Mouse (Mus musculus) left cerebral cortex, adult 18-20 months (tissue): Measurements from ENCODE around the gene Ugt2a1. TPM values are rescaled to one million over a fixed set of nuclear protein-coding genes. Genes with fewer than 3 reads are reported as not detected.
"Not testable (repeated sequence)": the region's sequence is repeated elsewhere in the genome, so short reads cannot be mapped to it uniquely, and the experiment has no call there.

Experiments
- DNase-seq, 2 experiments: peaks; one replicate each; pipeline ENCODE4 v3.0.0; 2021 to 2022; ENCODE audit warnings: low spot score in 2 of 2, mixed read lengths in 1 of 2
- long read RNA-seq, 2 experiments: library from polyadenylated mRNA; stranded (forward); transcript quantifications; one replicate each; pipeline ENCODE4 v2.0.0; 2021
- total RNA-seq, 2 experiments: library from RNA; stranded (reverse); gene quantifications; 2 replicates each; pipeline ENCODE4 v1.2.3; 2021

Gene Ugt2a1
- not detected for total RNA-seq
- long read RNA-seq, experiment 1, result 0 reads
- long read RNA-seq, experiment 2, result 0 reads

DNA sequence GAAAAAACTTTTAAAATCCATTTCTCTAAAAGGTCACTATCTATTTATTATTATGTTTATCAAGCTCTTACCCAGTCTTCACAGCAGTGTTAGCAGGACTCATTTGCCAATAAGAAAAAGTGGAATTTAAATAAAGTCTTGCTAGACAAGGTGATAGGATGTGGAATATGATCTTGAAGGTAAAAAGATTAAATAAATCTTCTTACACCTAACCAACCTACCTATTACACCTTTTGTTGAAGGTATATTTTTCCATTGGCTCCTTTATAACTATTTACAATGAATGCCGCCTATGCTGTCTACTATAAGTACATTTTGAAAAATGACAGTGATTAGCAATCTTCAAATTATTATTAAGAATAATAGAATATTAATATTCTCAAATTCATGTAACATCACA is at the start of gene Ugt2a1:
Ugt2a1 (minus strand) TSS at position 101 of the 400 bp plus-strand sequence.
- DNase-seq, result no peak

DNA sequence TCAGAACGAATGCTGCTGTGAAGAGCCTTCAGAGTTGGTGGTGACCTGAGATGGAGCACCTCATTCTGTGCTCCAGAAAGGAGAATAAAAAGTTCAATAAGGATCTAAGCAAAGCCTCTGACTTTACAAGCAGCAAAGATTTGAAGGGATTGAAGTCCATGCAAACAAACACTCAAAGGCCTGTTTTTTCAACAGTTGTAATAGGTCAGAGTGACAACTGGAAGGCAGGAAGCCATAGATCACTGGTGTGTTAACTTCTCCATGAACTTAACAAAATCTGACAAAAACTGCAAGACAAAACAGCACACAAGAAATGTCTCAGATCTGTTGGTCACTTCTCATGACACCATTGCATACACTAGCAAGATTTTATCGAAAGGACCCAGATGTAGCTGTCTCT is 47.4 kb upstream of the Ugt2a1 start, which contains the start of gene Sult1b1:
Sult1b1 (minus strand) TSS at position 85 of the 400 bp plus-strand sequence.
- no peak for DNase-seq

DNA sequence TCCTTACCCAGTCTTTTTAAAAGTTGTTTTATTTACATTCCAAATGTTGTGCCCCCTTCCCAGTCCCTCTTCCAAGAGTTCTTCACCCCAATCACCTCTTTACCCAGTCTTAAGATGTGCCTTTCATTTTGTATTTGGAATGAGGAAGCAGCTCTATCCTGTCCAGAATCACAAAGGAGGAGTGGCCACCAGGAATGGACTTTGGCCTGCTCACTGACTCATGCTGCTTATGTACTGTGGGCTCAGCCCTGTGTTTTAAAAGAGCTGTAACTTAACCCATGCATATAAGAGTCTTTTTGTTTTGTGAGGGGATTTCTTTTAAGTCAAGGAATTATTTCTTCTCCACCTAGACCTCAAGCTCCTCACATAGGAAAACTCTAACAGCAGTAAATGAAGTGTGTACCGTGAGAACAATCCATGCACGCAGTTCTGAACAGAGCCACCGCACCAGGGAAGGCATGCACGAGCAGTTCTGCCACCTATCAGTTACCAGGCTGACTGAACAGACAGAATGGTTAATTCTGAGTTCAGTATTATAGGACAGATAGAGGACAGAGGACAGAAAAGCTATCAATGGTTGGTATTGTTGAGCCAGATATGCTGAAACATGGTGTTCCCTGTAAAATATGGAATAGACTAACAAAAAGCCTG is 45.4 kb upstream of the Ugt2a1 start:
- no peak for DNase-seq

DNA sequence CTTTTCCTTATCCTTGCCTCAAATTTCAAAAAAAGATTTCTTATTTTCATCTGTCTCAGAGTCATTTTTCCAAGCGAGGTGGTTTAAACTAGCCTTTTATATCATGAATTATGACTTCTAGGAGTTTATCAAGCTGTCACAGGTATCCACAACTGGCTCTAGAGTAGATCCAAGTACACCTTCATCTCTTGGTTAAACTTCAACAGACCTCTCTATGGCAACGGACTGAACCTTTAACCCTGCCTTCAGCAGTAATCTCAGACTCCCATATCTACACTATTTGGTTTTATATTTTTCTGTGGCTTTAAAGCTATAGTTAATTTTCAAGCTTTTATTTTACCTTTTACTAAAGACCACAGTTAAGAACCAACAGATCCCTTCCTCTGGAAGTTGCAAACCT is 41.6 kb upstream of the Ugt2a1 start:
- DNase-seq, result no peak

DNA sequence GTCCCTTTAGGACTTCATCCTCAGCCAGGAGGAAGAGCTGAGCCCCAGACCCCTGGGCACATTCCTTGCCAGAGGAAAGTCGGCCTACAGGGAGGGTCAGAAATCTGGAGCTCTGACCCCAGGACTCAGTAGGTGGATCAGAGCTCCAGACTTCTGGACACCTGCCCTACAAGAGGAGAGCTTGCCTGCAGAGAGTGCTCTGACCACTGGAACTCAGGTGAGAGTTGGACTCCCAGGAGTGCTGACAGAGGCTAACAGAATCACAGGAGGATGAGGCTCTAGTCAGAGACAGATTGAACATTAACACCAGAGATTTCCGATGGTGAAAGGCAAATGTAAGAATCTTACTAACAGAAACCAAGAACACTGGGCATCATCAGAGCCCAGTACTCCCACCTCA is 32.9 kb upstream of the Ugt2a1 start:
- not testable (repeated sequence) for DNase-seq

DNA sequence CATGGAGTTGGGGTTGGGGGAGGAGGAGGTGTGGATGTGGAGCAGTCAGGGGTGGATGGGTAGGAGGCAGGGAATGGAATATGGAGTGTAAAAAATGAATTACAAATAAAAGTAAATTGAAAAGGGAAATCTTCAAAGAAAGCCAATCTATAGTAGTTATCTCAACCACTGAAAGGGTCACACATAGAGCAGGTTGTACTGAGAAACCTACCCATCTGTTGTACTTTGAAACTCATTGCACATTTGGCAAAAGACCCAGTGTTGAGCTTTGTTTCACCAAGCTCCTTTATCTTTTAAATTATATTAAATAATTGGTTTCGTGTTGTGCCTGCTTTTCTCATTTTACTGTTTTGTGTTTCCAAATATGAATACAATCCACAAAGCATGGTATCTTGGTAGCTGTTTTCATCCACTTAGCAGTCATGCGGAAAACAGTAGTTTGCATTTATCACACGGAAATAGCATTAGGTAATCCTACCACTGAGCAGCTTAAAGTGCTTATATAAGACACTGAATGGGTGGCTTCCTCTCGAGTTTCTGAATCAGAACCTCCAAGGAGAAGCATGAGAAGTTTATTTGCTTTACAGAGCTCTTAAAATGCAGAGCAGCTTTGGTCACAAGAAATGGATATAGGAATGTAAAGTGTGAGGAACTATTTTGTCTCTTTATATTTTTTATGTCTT is 15.2 kb upstream of the Ugt2a1 start:
- no peak for DNase-seq

DNA sequence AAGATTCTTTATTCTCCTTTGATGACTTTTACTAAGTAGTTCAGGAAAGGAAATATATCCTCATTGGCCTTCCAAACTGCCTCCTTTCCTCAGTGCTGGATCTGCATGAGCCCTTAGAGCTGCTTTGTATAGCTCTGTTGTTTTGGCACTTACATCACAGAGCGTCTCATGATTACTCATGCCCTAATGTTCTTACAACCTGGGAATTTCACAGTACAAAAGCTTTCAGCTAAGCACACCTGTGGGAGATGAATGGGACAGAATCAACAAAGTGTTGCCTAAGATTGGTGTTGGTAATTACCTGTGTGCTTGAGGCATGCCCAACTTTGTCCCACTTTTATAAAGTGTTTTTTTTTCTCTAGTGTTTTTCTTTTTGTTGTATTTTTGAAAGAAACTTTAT is 12.0 kb upstream of the Ugt2a1 start:
- DNase-seq, result no peak

DNA sequence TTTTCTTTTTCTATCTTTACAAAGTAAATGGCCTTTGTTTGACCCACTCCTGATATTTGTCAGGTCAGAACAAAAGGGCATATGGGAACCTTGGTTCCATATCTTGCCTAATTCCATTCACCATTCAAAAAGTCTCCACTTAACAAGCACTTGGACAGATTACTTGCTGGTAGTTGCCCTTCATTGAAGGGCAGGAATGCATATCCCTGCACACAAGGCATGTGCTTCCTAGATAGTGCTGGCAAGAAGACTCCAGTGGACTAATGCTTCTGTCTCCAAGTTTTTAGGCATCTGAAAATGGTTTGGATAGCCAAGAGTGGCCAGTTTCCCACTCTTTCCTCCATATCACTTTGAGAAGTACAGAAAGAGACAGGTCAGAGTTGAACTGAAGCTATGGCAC is 8.7 kb upstream of the Ugt2a1 start:
- DNase-seq, result no peak

DNA sequence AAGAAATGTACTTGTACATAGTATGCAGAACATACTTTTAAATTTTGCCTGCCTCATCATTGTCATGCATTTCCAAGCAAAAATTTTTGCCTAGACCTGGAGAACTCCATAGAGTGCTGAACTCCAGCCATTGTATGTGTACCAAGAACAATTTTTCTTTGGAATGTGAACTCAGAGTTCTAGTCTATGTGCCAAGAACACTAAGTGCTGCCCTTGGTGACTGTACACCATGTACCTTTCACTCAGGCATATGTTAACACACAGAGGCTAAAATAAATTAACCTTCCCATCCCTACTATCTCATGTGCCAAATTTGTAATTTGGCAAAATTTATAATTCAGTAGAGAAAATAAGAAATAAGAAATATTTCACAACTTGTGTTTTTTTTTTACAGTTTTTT is 8.3 kb upstream of the Ugt2a1 start:
- DNase-seq, result no peak

DNA sequence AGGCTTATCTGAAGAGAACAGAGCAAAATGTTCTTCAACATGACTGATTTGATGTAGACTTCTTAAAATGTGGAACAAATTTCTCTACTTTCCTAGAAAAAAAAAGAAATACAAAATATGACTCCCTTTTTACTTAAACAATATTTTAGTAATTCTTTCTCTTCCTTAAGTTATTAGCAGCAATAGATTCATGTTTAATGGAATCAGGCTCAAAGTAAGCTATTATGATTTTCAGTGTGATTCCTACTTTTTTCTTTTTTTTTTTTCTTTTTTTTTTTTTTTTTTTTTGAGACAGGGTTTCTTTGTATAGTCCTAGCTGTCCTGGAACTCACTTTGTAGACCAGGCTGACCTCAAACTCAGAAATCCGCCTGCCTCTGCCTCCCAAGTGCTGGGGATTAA is 4.0 kb downstream of the Ugt2a1 start, which contains the start of gene Gm43638:
Gm43638 (minus strand) TSS at position 101 of the 400 bp plus-strand sequence.
- DNase-seq, result not testable (repeated sequence)

DNA sequence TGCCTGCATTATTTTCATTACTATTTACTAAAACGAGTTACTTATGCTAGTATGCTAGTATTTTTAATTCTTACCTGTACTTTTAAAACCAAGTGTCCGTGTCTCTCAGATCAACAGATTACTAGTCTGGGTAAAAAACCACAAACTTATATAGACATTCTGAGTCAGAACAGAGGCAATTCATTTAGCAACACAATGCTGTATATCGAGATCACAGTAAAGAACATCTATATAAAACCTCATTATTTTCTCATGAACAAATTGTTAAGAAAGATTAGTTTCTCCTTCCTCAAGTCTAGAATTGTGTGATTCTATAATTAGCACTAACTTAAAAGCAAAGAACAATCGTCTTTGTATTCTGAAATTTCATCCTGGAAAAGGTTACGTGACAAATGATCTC is 8.5 kb downstream of the Ugt2a1 start, which contains the start of gene Ugt2a2:
Ugt2a2 (minus strand) TSS at position 101 of the 400 bp plus-strand sequence.
- DNase-seq, result no peak

DNA sequence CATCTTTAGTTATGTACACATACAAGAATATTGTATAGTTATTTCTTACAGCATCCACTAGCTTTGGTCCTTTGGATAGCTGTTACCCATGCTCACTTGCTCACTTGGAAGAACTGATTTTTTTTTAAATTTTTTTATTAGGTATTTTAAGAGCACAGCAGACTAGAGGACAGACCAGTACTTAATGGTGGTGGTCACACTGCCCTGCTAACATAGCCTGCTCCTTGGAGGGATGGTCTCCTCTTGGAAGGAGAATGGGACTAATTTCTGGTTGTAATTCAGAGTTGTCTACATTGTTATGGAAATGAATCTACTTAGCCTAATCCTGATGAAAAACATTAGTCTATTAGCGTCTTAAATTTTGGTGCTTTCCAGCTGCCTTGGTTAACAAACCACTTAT is 31.9 kb downstream of the Ugt2a1 start:
- no peak for DNase-seq

DNA sequence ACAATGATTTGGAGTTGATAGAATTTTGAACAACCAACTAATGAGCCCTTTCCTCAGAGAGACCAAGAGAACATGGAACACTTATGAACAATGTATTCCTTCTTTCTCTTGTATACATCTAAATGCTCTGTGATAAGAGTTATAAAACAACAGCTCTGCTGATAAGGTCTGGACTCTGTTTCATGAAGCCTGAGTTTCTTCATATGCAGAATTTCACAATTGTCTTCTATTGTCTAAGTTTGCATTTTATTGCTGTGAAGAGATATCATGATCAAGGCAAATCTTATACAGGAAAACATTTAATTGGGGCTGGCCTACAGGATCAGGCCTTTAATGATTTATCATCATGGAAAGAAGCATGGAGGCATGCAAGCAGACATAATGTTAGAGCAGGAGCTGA is 33.0 kb downstream of the Ugt2a1 start:
- DNase-seq, result no peak

DNA sequence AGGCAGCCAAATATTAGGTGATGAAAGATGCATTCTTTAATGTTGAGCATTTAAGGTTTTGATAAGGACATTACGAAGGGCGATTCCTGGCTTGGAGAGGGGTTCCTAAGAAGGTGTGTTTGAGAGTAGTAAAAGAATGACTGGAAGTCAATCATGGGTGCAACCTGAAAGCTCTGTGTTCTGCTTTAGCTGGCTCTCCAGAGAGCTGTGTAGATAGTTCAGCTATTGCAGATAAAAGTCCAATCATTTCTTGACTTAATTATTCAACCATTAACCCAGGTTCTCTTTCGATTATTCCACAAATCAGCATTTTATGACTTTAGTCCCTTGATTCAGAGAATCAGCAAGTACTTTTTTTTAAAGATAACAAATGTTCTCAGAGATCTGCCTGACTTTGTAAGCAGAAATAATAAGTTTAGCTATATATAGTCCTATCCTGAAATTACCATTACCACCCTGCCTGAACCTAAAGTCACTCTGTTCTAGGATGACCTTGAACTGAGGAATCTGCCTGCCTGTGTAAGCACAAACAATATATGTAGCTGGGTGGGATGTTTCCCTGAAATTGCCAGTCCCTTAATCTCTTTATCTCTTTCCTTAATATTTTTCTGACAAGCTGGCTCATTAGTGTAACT is 34.3 kb downstream of the Ugt2a1 start:
- DNase-seq, result no peak

DNA sequence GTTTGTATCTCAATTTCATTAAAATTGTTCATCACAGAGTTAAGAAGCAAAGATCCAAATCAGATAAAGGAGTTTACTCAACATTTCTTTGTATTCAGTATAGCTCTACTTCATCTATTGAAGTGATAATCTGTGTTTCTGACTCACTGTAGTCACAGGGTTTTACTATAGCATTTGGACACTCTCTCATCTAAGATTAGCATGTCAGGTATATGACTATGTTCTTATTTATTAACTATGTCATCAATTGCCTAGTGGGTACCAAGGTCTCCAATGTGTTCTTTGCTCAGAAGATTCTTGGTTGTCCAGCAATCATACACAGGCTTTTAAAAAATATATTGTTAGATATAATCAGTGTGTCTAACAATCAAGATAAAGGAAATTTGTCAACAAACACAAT is 35.2 kb downstream of the Ugt2a1 start:
- DNase-seq, result no peak

DNA sequence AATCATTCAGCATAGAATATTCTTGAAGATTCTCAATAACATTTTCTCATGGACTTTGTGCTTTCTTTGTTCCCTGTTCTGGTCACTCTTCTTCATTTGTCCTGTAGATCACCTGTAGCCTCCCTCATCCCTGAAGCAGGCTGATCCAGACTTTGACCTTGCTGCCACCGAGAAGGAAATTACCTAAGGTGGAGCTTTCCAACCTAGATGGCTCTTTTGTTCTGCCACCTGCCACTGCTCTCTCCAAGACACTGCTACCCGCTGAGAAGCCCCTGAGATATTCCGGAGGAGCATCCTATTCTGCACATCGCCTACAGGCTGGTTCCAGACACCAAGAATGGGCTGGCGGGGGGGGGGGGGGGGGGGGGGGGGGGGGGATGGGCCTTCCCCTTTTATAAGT is 38.2 kb downstream of the Ugt2a1 start:
- not testable (repeated sequence) for DNase-seq

DNA sequence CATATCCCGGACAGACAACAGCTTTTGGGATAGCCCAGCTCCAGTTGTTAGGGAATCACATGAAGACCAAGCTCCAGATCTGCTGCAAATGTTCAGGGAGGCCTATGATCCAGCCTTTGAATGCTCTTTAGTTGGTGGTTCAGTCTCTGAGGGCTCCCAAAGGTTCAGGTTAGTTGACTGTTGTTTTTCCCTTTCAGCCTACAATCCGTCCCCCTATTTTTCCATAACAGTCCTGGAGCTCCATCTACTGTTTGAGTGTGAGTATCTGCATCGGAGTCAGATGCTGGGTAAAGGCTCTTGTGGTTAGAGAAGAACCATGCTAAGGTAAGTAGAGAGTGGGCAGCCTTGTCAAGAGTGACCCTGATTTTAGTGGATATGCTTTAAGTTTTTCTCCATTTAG is 54.4 kb downstream of the Ugt2a1 start:
- peak in 1 of 2 experiments; percentile 11 for DNase-seq

DNA sequence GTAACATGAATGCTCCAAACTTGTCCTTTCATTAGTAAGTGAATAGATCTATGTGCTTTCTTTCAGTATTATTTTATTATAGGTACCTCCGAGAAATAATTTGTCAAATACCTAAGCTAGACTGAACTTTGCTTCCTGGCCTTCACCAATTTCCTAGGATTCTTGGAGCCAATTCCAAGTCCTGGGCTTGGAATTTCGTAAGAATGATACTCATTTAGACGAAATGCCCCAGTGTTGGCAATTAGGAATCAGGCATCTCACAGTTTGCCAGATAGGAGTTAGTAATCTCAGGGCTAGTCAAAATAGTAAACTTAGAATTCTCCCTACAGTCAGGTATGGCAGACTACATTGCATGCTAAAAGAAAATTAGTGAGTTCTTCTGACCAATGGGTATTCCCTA is 65.0 kb downstream of the Ugt2a1 start:
- DNase-seq, result no peak

DNA sequence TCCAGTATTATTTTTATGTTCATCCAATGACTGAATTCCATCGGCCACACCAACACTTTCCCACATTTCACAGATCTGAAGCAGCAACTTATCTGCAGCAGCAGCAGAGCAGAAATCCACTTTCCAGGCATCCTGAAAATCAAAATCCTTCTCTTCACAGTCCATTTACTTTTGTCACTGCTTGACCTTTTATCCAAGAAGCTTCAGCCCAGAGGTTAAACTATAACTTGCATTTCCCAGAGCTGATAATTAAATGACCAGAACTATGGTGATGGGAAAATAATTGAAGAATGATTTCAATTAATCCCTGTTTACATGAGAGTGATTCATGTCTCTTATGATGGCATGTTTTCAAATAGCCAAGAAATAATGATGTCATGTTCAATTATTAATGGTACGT is 66.6 kb downstream of the Ugt2a1 start, which contains the start of gene Ugt2b38:
Ugt2b38 (minus strand) TSS at position 163 of the 400 bp plus-strand sequence.
- DNase-seq, result not testable (repeated sequence)
